Mouse (Mus musculus) liver, embryonic 14.5 days (tissue): ENCODE data around the gene Pcgf6. TPM values are rescaled to one million over a fixed set of nuclear protein-coding genes. Genes with fewer than 3 reads are reported as not detected.

Experiments used
- ATAC-seq: fragments of 200-750 bp; cut with Nextera tagmentation; 2 replicates; pipeline ENCODE4 v1.8.0; 2017; ENCODE audit warnings: moderate number of reproducible peaks, mild to moderate bottlenecking, moderate library complexity; ENCODE audit not compliant: insufficient read depth
- DNase-seq, 3 experiments: peaks; one replicate each; pipeline ENCODE4 v3.0.0-alpha.2; 2012 to 2013; ENCODE audit warnings: low read depth in 3 of 3, low spot score in 3 of 3
- H3K27ac ChIP-seq: fragments of 300-500 bp; sonication (generic); 2 replicates; pipeline ENCODE4 v1.5.1; 2014; ENCODE audit warnings: moderate library complexity, mild to moderate bottlenecking, control low read depth, inconsistent platforms
- H3K27me3 ChIP-seq: fragments of 300-500 bp; sonication (generic); 2 replicates; pipeline ENCODE4 v1.6.1; 2014; ENCODE audit warnings: mild to moderate bottlenecking, low read length, moderate library complexity; ENCODE audit not compliant: control insufficient read depth, insufficient read depth
- H3K36me3 ChIP-seq: fragments of 300-500 bp; sonication (generic); replicated peaks from 2 replicates; pipeline ENCODE4 v1.6.1; 2014; ENCODE audit warnings: low read depth; ENCODE audit not compliant: control insufficient read depth, insufficient read depth
- H3K4me1 ChIP-seq, 2 experiments: fragments of 200-500 bp in 1 of 2; fragments of 300-500 bp in 1 of 2; sonication (generic) in 1 of 2; replicated peaks; 2 replicates each; pipeline ENCODE4 v1.6.1; 2012 to 2014; ENCODE audit warnings: antibody characterized with exemption in 1 of 2, inconsistent platforms in 1 of 2, low read length in 1 of 2; ENCODE audit not compliant: control insufficient read depth in 2 of 2, insufficient read depth in 2 of 2
- H3K4me2 ChIP-seq: fragments of 300-500 bp; sonication (generic); 2 replicates; pipeline ENCODE4 v1.6.1; 2014; ENCODE audit warnings: low read depth, mild to moderate bottlenecking, control low read depth, moderate library complexity
- H3K4me3 ChIP-seq, 2 experiments: fragments of 200-500 bp in 1 of 2; fragments of 300-500 bp in 1 of 2; sonication (generic) in 1 of 2; 2 replicates each; pipeline ENCODE4 v1.5.1; 2012 to 2014; ENCODE audit warnings: low read depth in 2 of 2, low read length in 2 of 2, mild to moderate bottlenecking in 2 of 2, control low read depth in 1 of 2, inconsistent platforms in 1 of 2, moderate library complexity in 1 of 2; ENCODE audit not compliant: insufficient read depth in 1 of 2
- H3K9ac ChIP-seq: fragments of 300-500 bp; sonication (generic); replicated peaks from 2 replicates; pipeline ENCODE4 v1.6.1; 2014; ENCODE audit warnings: mild to moderate bottlenecking, control low read depth, moderate library complexity
- H3K9me3 ChIP-seq: fragments of 300-500 bp; sonication (generic); 2 replicates; pipeline ENCODE4 v1.6.1; 2016; ENCODE audit warnings: low read length, mixed read lengths; ENCODE audit not compliant: control insufficient read depth
- CTCF ChIP-seq: IDR thresholded peaks from 2 replicates; pipeline ENCODE4 v1.5.1; 2016; ENCODE audit warnings: antibody characterized with exemption, low read depth, control low read depth
- EP300 ChIP-seq: IDR thresholded peaks from 2 replicates; pipeline ENCODE4 v1.6.1; 2016; ENCODE audit warnings: antibody characterized with exemption, low read depth
- WGBS: fragments of 180-500 bp; shearing (Covaris S2); extraction: QIAGEN DNeasy Blood & Tissue Kit; methylation state at CpG from one replicate; pipeline ENCODE4 v1.1.7; 2014; ENCODE audit not compliant: insufficient replicate concordance; 5-methylcytosine and 5-hydroxymethylcytosine counted together
- polyA plus RNA-seq, 2 experiments: library from polyadenylated mRNA; depleted of rRNA in 1 of 2; stranded (reverse) in 1 of 2; unstranded in 1 of 2; fragments of >200 nt; fragmentation: Nextera tagmentation in 1 of 2; extraction: Ambion mirVana in 1 of 2; gene quantifications; 2 replicates each; pipeline versions ENCODE4 v1.2.1 to v1.2.3; 2012 to 2014

Pcgf6 gene
- polyA plus RNA-seq, 2 experiments = 7.5 to 10.4 TPM

GRCm38 (mm10) chr19:47019326-47019725 lies 31.4 kb downstream of the Pcgf6 start:
- H3K27me3 ChIP-seq = peaks cover 38% of the 10 kb centered on the region
- WGBS = 31% methylated on average over 6 of the region's 6 CpGs
- no peak overlapping the region for H3K27ac ChIP-seq
- DNase-seq (no peak), ATAC-seq (no peak)
- H3K9me3 ChIP-seq = no peaks in the 10 kb centered on the region
- H3K4me2 ChIP-seq = no peak overlapping the region
- no peak overlapping the region for H3K9ac ChIP-seq
- H3K4me3 ChIP-seq = no peak overlapping the region
- no peaks in the 10 kb centered on the region for H3K36me3 ChIP-seq
- H3K4me1 ChIP-seq = peaks cover 0 to 2% of the 10 kb centered on the region in 2 experiments; a peak in 1 of 4 replicates
- TF ChIP-seq EP300 (no peak), CTCF (no peak)

- ATAC-seq = no peak
- H3K36me3 ChIP-seq = no peaks in the 10 kb centered on the region
- H3K9ac ChIP-seq = no peak overlapping the region
- H3K27me3 ChIP-seq = peaks cover 48% of the 10 kb centered on the region
- DNase-seq = no peak
- no peak overlapping the region for H3K27ac ChIP-seq
- H3K4me1 ChIP-seq = no peaks in the 10 kb centered on the region
- WGBS = 34% methylated on average over 2 of the region's 2 CpGs
- no peak overlapping the region for H3K4me3 ChIP-seq
- no peak overlapping the region for H3K4me2 ChIP-seq
- H3K9me3 ChIP-seq = no peaks in the 10 kb centered on the region
- TF ChIP-seq EP300 (no peak), CTCF (no peak)
Observed at GRCm38 (mm10) chr19:47018330-47018729, 32.4 kb downstream of the Pcgf6 start.

- no peaks in the 10 kb centered on the region for H3K9me3 ChIP-seq
- no peaks in the 10 kb centered on the region for H3K4me1 ChIP-seq
- no peak overlapping the region for H3K4me3 ChIP-seq
- H3K36me3 ChIP-seq = no peaks in the 10 kb centered on the region
- H3K27me3 ChIP-seq = peaks cover 53% of the 10 kb centered on the region
- 6% methylated on average over 3 of the region's 3 CpGs for WGBS
- DNase-seq (no peak), ATAC-seq (no peak)
- TF ChIP-seq EP300 (no peak), CTCF (no peak)
- H3K27ac ChIP-seq = no peak overlapping the region
- H3K9ac ChIP-seq = no peak overlapping the region
- no peak overlapping the region for H3K4me2 ChIP-seq
Observed at GRCm38 (mm10) chr19:47017831-47018230, 32.9 kb downstream of the Pcgf6 start.

- Histone ChIP-seq H3K9ac (no peak overlapping the region), H3K27me3 (peaks cover 57% of the 10 kb centered on the region), H3K36me3 (no peaks in the 10 kb centered on the region), H3K27ac (no peak overlapping the region), H3K9me3 (no peaks in the 10 kb centered on the region), H3K4me3 (no peak overlapping the region), H3K4me2 (no peak overlapping the region), H3K4me1 (no peaks in the 10 kb centered on the region)
- WGBS = under 1% methylated on average over 15 of the region's 15 CpGs
- ATAC-seq = no peak
- peak; percentile 42 to 51 (median 45) for DNase-seq
- TF ChIP-seq EP300 = no peak
- TF ChIP-seq CTCF = no peak
Observed at GRCm38 (mm10) chr19:47016487-47016886, 34.2 kb downstream of the Pcgf6 start.

DNA sequence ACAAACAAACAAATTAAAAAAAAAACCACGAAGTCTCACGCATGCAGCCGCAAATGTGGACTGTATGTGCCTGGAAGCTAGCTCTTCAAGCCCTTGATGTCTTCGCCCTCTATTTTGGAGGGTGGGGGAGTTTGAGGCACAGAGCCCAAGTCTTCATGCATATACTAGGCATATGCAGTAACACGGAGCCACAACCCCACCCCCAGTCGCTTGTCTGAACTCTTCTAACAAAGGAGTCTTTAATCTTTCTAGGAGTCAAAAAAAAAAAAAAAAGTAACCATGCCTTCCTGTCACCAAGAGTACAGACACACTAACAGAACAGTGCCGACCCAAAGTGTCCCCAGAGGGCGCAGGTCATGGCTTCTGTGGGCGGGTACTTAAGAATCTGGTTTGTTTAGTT lies 34.7 kb downstream of the Pcgf6 start:
- no peaks in the 10 kb centered on the region for H3K4me1 ChIP-seq
- TF ChIP-seq CTCF (no peak), EP300 (no peak)
- no peak for DNase-seq
- H3K4me3 ChIP-seq = no peak overlapping the region
- H3K4me2 ChIP-seq = no peak overlapping the region
- no peak overlapping the region for H3K27ac ChIP-seq
- H3K36me3 ChIP-seq = no peaks in the 10 kb centered on the region
- no peak for ATAC-seq
- no peak overlapping the region for H3K9ac ChIP-seq
- peaks cover 57% of the 10 kb centered on the region for H3K27me3 ChIP-seq
- H3K9me3 ChIP-seq = no peaks in the 10 kb centered on the region
- WGBS = 8% methylated on average over 9 of the region's 9 CpGs
